Mouse (Mus musculus): ENCODE data around the gene Gabrp.

The Gabrp gene

GRCm38 (mm10) chr11:33534541-33534940 is 44.2 kb downstream of the Gabrp start:
- in situ Hi-C loops (cut with MboI; ENCODE audit: unreplicated experiment in 2 of 2): no loop called here

GRCm38 (mm10) chr11:33533577-33533976 is 45.2 kb downstream of the Gabrp start:
- in situ Hi-C loops (cut with MboI; ENCODE audit: unreplicated experiment in 2 of 2): no loop called here

- in situ Hi-C loops (cut with MboI; ENCODE audit: unreplicated experiment in 2 of 2): no loop called here
Observed at GRCm38 (mm10) chr11:33529576-33529975, 49.2 kb downstream of the Gabrp start.

- in situ Hi-C loops (cut with MboI; ENCODE audit: unreplicated experiment in 2 of 2): no loop called here
Observed at GRCm38 (mm10) chr11:33513376-33513991, 65.3 kb downstream of the Gabrp start, which contains the start of gene Ranbp17. Gene Ranbp17 (minus strand): TSS chr11:33513746.

GRCm38 (mm10) chr11:33512854-33513375 is 65.8 kb downstream of the Gabrp start:
- in situ Hi-C loops (cut with MboI; ENCODE audit: unreplicated experiment in 2 of 2): no loop called here

GRCm38 (mm10) chr11:33509401-33509800 is 69.4 kb downstream of the Gabrp start:
- in situ Hi-C loops (cut with MboI; ENCODE audit: unreplicated experiment in 2 of 2): no loop called here

Measured in v-Abl transformed pro-B cells (cell line).